Comparison of ENCODE assay signal across 16 mouse cellular contexts in the genomic region with DNA sequence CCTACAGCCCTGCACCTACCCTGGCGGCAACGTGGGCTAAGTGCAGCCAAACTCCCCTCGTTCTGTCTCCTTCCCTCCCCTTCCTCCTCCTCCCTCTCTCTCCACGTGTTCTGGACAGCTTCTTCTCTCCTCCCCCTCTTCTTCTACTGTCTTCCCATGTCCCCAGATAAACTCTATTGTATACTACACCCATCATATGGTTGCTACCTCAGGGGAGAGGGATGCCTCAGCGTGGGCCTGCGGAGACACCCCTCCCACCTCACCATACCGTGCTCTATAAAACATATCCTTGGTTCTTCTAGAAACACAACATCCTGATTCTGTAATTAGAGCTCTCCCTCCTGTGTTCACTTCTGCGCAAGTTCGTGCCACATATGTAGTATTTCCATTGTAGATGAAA.
DNase-seq lines count a peak whose midpoint lies in the region; ATAC-seq and TF ChIP-seq lines count a peak whose summit lies in the region.
"Had no signal": no experiment of that assay in that cellular context is flagged by ENCODE, and none has a peak within 500 bp of the region (broad histone marks: within the 10 kb centered on the region; RNA-seq: fewer than 3 reads in every experiment).

No protein-coding gene starts in this region.

- no peaks in the 10 kb centered on the region for H3K4me1 ChIP-seq in stomach, postnatal 0 days (replicated peaks; ENCODE audit: control insufficient read depth, insufficient read depth)
- H3K4me1 ChIP-seq: hindbrain, embryonic 15.5 days had no signal

- DNase-seq in heart, adult 11 months = peak; percentile 43
- DNase-seq in heart, postnatal 4 days = no peak
- no peak for DNase-seq in left cerebral cortex, adult 2 months (ENCODE audit: extremely low spot score in 1 of 2, low spot score in 2 of 2)
- DNase-seq in left cerebral cortex, postnatal 36 days (ENCODE audit: low spot score in 2 of 2) = no peak
- peak; percentile 8 for DNase-seq in ES-CJ7 (ENCODE audit: low read depth, low spot score)
- no peak for DNase-seq in stomach, postnatal 0 days (ENCODE audit: low spot score)
- DNase-seq: adrenal gland, adult 2 months; adrenal gland, postnatal 25 days; cerebellum, adult 2 months; cerebellum, postnatal 10 days; gastrocnemius, postnatal 14 days had no signal

- H3K9me3 ChIP-seq in stomach, postnatal 0 days (ENCODE audit: control insufficient read depth, low read length) = no peaks in the 10 kb centered on the region
- H3K9me3 ChIP-seq: embryonic facial prominence, embryonic 10.5 days; hindbrain, embryonic 15.5 days had no signal

- no peak overlapping the region for H3K4me2 ChIP-seq in stomach, postnatal 0 days (replicated peaks; ENCODE audit: low read depth)
- H3K4me2 ChIP-seq: heart, embryonic 12.5 days; hindbrain, embryonic 15.5 days had no signal

- no peak overlapping the region for H3K9ac ChIP-seq in stomach, postnatal 0 days (ENCODE audit: low read length)
- H3K9ac ChIP-seq: heart, embryonic 12.5 days; hindbrain, embryonic 15.5 days had no signal

- ATAC-seq in stomach, postnatal 0 days (ENCODE audit: low FRiP score, low TSS enrichment) = no peak
- ATAC-seq: forebrain, embryonic 14.5 days had no signal

- intact Hi-C loops in left cerebral cortex, adult 2 months (cut with DNase I) = no loop called here
- intact Hi-C loops in left cerebral cortex, postnatal 36 days (cut with DNase I) = no loop called here

- H3K27me3 ChIP-seq in stomach, postnatal 0 days (ENCODE audit: control insufficient read depth, insufficient read depth, low read length) = no peaks in the 10 kb centered on the region
- H3K27me3 ChIP-seq: CH12.LX; heart, embryonic 12.5 days; hindbrain, embryonic 15.5 days had no signal

- H3K36me3 ChIP-seq in stomach, postnatal 0 days (ENCODE audit: control insufficient read depth, insufficient read depth, low read length) = no peaks in the 10 kb centered on the region
- H3K36me3 ChIP-seq: embryonic facial prominence, embryonic 10.5 days; heart, embryonic 12.5 days; hindbrain, embryonic 15.5 days had no signal

- no peak overlapping the region for H3K4me3 ChIP-seq in left cerebral cortex, adult 2 months
- H3K4me3 ChIP-seq in stomach, postnatal 0 days (ENCODE audit: low read depth, low read length) = no peak overlapping the region
- H3K4me3 ChIP-seq: embryonic facial prominence, embryonic 10.5 days; heart, embryonic 12.5 days; hindbrain, embryonic 15.5 days had no signal

- TF ChIP-seq EP300 in stomach, postnatal 0 days (optimal IDR thresholded peaks at IDR 0.05) = no peak

- H3K27ac ChIP-seq in left cerebral cortex, adult 2 months = no peak overlapping the region
- no peak overlapping the region for H3K27ac ChIP-seq in stomach, postnatal 0 days (replicated peaks)
- H3K27ac ChIP-seq: embryonic facial prominence, embryonic 10.5 days; hindbrain, embryonic 15.5 days had no signal

- TF ChIP-seq CTCF in left cerebral cortex, adult 2 months (IDR thresholded peaks at IDR 0.05) = peak; percentile 3; the same call in 1 of the 2 replicates
- TF ChIP-seq CTCF in stomach, postnatal 0 days (IDR thresholded peaks at IDR 0.05; ENCODE audit: low read depth) = 0 out of 2 replicates have a peak, but pooled peaks have one; percentile 8

- WGBS in stomach, postnatal 0 days = 59% methylated on average over 9 of the region's 9 CpGs

Comparison
In these comparisons a context has a peak if more than half of its experiments do, and no peak if none do; other contexts are left out.
1. DNase-seq: peak in heart, adult 11 months (single experiment) and ES-CJ7 (single experiment); none in heart, postnatal 4 days (single experiment), left cerebral cortex, adult 2 months (0 of 2), left cerebral cortex, postnatal 36 days (0 of 2) and stomach, postnatal 0 days (single experiment).